Mouse (Mus musculus): ENCODE measurements around the gene En2. TPM values are rescaled to one million over a fixed set of nuclear protein-coding genes. Genes with fewer than 3 reads are reported as not detected.

En2 gene
- polyA plus RNA-seq, 1 experiment from 2014 or later: not detected

- Histone ChIP-seq H3K9ac (ENCODE audit: low read depth, low read length) (no peak overlapping the region), H3K27ac (replicated peaks; ENCODE audit: low read depth, low read length) (no peak overlapping the region), H3K36me3 (ENCODE audit: control insufficient read depth, insufficient read depth, low read length) (no peaks in the 10 kb centered on the region), H3K4me2 (ENCODE audit: low read depth, low read length) (no peak overlapping the region), H3K9me3 (ENCODE audit: control insufficient read depth, low read length) (no peaks in the 10 kb centered on the region), H3K4me3 (ENCODE audit: low read depth, low read length) (no peak overlapping the region), H3K4me1 (ENCODE audit: control insufficient read depth, insufficient read depth, low read length) (no peaks in the 10 kb centered on the region; the same call in 1 of the 2 replicates), H3K27me3 (replicated peaks; ENCODE audit: control insufficient read depth, insufficient read depth, low read length) (peaks cover 82% of the 10 kb centered on the region)
- ATAC-seq (ENCODE audit: low read depth) (no peak), DNase-seq (ENCODE audit: low spot score) (no peak)
- WGBS: 19% methylated on average over 5 of the region's 5 CpGs
Observed at GRCm38 (mm10) chr5:28178322-28178721, 12.8 kb downstream of the En2 start.

- no peak overlapping the region for H3K27ac ChIP-seq (replicated peaks; ENCODE audit: low read depth, low read length)
- H3K9me3 ChIP-seq (ENCODE audit: control insufficient read depth, low read length): no peaks in the 10 kb centered on the region
- 34% methylated on average over 7 of the region's 7 CpGs for WGBS
- no peak overlapping the region for H3K9ac ChIP-seq (ENCODE audit: low read depth, low read length)
- ATAC-seq (ENCODE audit: low read depth): no peak
- no peak for DNase-seq (ENCODE audit: low spot score)
- H3K4me3 ChIP-seq (ENCODE audit: low read depth, low read length): no peak overlapping the region
- H3K4me1 ChIP-seq (ENCODE audit: control insufficient read depth, insufficient read depth, low read length): no peaks in the 10 kb centered on the region; the same call in 1 of the 2 replicates
- H3K36me3 ChIP-seq (ENCODE audit: control insufficient read depth, insufficient read depth, low read length): no peaks in the 10 kb centered on the region
- H3K4me2 ChIP-seq (ENCODE audit: low read depth, low read length): no peak overlapping the region
- H3K27me3 ChIP-seq (replicated peaks; ENCODE audit: control insufficient read depth, insufficient read depth, low read length): peaks cover 73% of the 10 kb centered on the region
Observed at GRCm38 (mm10) chr5:28179237-28179790, 13.8 kb downstream of the En2 start.

GRCm38 (mm10) chr5:28191201-28192098 lies 26.0 kb downstream of the En2 start:
- ATAC-seq (ENCODE audit: low read depth) (no peak), DNase-seq (ENCODE audit: low spot score) (no peak)
- Histone ChIP-seq H3K4me3 (ENCODE audit: low read depth, low read length) (no peak overlapping the region), H3K27ac (replicated peaks; ENCODE audit: low read depth, low read length) (no peak overlapping the region), H3K27me3 (replicated peaks; ENCODE audit: control insufficient read depth, insufficient read depth, low read length) (no peaks in the 10 kb centered on the region), H3K9me3 (ENCODE audit: control insufficient read depth, low read length) (no peaks in the 10 kb centered on the region), H3K4me2 (ENCODE audit: low read depth, low read length) (no peak overlapping the region), H3K9ac (ENCODE audit: low read depth, low read length) (no peak overlapping the region), H3K36me3 (ENCODE audit: control insufficient read depth, insufficient read depth, low read length) (no peaks in the 10 kb centered on the region), H3K4me1 (ENCODE audit: control insufficient read depth, insufficient read depth, low read length) (no peaks in the 10 kb centered on the region)
- WGBS: 40% methylated on average over 3 of the region's 3 CpGs

GRCm38 (mm10) chr5:28192099-28192454 lies 26.6 kb downstream of the En2 start:
- 43% methylated on average over 4 of the region's 4 CpGs for WGBS

GRCm38 (mm10) chr5:28195473-28195872 lies 30.0 kb downstream of the En2 start:
- Histone ChIP-seq H3K9me3 (ENCODE audit: control insufficient read depth, low read length) (no peaks in the 10 kb centered on the region), H3K4me1 (ENCODE audit: control insufficient read depth, insufficient read depth, low read length) (no peaks in the 10 kb centered on the region), H3K4me3 (ENCODE audit: low read depth, low read length) (no peak overlapping the region), H3K27ac (replicated peaks; ENCODE audit: low read depth, low read length) (no peak overlapping the region), H3K9ac (ENCODE audit: low read depth, low read length) (no peak overlapping the region), H3K4me2 (ENCODE audit: low read depth, low read length) (no peak overlapping the region), H3K36me3 (ENCODE audit: control insufficient read depth, insufficient read depth, low read length) (no peaks in the 10 kb centered on the region), H3K27me3 (replicated peaks; ENCODE audit: control insufficient read depth, insufficient read depth, low read length) (0 out of 2 replicates have a peak, but pooled peaks cover 4% of the 10 kb centered on the region)
- ATAC-seq (ENCODE audit: low read depth) (no peak), DNase-seq (ENCODE audit: low spot score) (no peak)
- WGBS: 43% methylated on average over 2 of the region's 2 CpGs

More at GRCm38 (mm10) chr5:28192099-28192454, 26.6 kb downstream of the En2 start:
- no peak overlapping the region for H3K4me3 ChIP-seq (ENCODE audit: low read depth, low read length)
- no peaks in the 10 kb centered on the region for H3K36me3 ChIP-seq (ENCODE audit: control insufficient read depth, insufficient read depth, low read length)
- DNase-seq (ENCODE audit: low spot score) (no peak), ATAC-seq (ENCODE audit: low read depth) (no peak)
- H3K27me3 ChIP-seq (replicated peaks; ENCODE audit: control insufficient read depth, insufficient read depth, low read length): no peaks in the 10 kb centered on the region
- no peak overlapping the region for H3K9ac ChIP-seq (ENCODE audit: low read depth, low read length)
- no peaks in the 10 kb centered on the region for H3K9me3 ChIP-seq (ENCODE audit: control insufficient read depth, low read length)
- H3K27ac ChIP-seq (replicated peaks; ENCODE audit: low read depth, low read length): no peak overlapping the region
- H3K4me2 ChIP-seq (ENCODE audit: low read depth, low read length): no peak overlapping the region
- H3K4me1 ChIP-seq (ENCODE audit: control insufficient read depth, insufficient read depth, low read length): no peaks in the 10 kb centered on the region

GRCm38 (mm10) chr5:28199089-28199873 lies 33.8 kb downstream of the En2 start:
- Histone ChIP-seq H3K4me2 (ENCODE audit: low read depth, low read length) (no peak overlapping the region), H3K36me3 (ENCODE audit: control insufficient read depth, insufficient read depth, low read length) (no peaks in the 10 kb centered on the region), H3K4me3 (ENCODE audit: low read depth, low read length) (no peak overlapping the region), H3K4me1 (ENCODE audit: control insufficient read depth, insufficient read depth, low read length) (no peaks in the 10 kb centered on the region), H3K9ac (ENCODE audit: low read depth, low read length) (no peak overlapping the region), H3K9me3 (ENCODE audit: control insufficient read depth, low read length) (no peaks in the 10 kb centered on the region), H3K27ac (replicated peaks; ENCODE audit: low read depth, low read length) (no peak overlapping the region), H3K27me3 (replicated peaks; ENCODE audit: control insufficient read depth, insufficient read depth, low read length) (peaks cover 33% of the 10 kb centered on the region)
- WGBS: 29% methylated on average over 7 of the region's 7 CpGs
- DNase-seq (ENCODE audit: low spot score): no peak
- no peak for ATAC-seq (ENCODE audit: low read depth)

- Histone ChIP-seq H3K4me2 (ENCODE audit: low read depth, low read length) (no peak overlapping the region), H3K9me3 (ENCODE audit: control insufficient read depth, low read length) (no peaks in the 10 kb centered on the region), H3K36me3 (ENCODE audit: control insufficient read depth, insufficient read depth, low read length) (no peaks in the 10 kb centered on the region), H3K27me3 (replicated peaks; ENCODE audit: control insufficient read depth, insufficient read depth, low read length) (peaks cover 67% of the 10 kb centered on the region), H3K4me3 (ENCODE audit: low read depth, low read length) (no peak overlapping the region), H3K9ac (ENCODE audit: low read depth, low read length) (no peak overlapping the region), H3K27ac (replicated peaks; ENCODE audit: low read depth, low read length) (no peak overlapping the region), H3K4me1 (ENCODE audit: control insufficient read depth, insufficient read depth, low read length) (no peaks in the 10 kb centered on the region)
- DNase-seq (ENCODE audit: low spot score) (no peak), ATAC-seq (ENCODE audit: low read depth) (no peak)
- WGBS: 75% methylated on average over 6 of the region's 6 CpGs
Observed at GRCm38 (mm10) chr5:28203086-28203485, 37.6 kb downstream of the En2 start.

GRCm38 (mm10) chr5:28204678-28205077 lies 39.2 kb downstream of the En2 start:
- no peak overlapping the region for H3K27ac ChIP-seq (replicated peaks; ENCODE audit: low read depth, low read length)
- H3K27me3 ChIP-seq (replicated peaks; ENCODE audit: control insufficient read depth, insufficient read depth, low read length): peaks cover 83% of the 10 kb centered on the region
- no peak overlapping the region for H3K4me2 ChIP-seq (ENCODE audit: low read depth, low read length)
- 74% methylated on average over 2 of the region's 2 CpGs for WGBS
- ATAC-seq (ENCODE audit: low read depth): no peak
- H3K36me3 ChIP-seq (ENCODE audit: control insufficient read depth, insufficient read depth, low read length): no peaks in the 10 kb centered on the region
- no peak overlapping the region for H3K4me3 ChIP-seq (ENCODE audit: low read depth, low read length)
- no peak overlapping the region for H3K9ac ChIP-seq (ENCODE audit: low read depth, low read length)
- no peak for DNase-seq (ENCODE audit: low spot score)
- 0 out of 2 replicates have a peak, but pooled peaks cover 1% of the 10 kb centered on the region for H3K4me1 ChIP-seq (ENCODE audit: control insufficient read depth, insufficient read depth, low read length)
- H3K9me3 ChIP-seq (ENCODE audit: control insufficient read depth, low read length): no peaks in the 10 kb centered on the region

Measured in embryonic facial prominence, embryonic 14.5 days (tissue).